Mouse (Mus musculus) erythroblast, embryonic 14.5 days (primary cell): Measurements from ENCODE around the gene Alox5. TPM values are rescaled to one million over a fixed set of nuclear protein-coding genes. Genes with fewer than 3 reads are reported as not detected.

Experiments used
- H3K27me3 ChIP-seq: 2 replicates; pipeline ENCODE4 v1.6.1; 2012; ENCODE audit warnings: inconsistent platforms; ENCODE audit not compliant: control insufficient read depth
- H3K36me3 ChIP-seq: 2 replicates; pipeline ENCODE4 v1.6.1; 2012; ENCODE audit warnings: mild to moderate bottlenecking, inconsistent platforms; ENCODE audit not compliant: control insufficient read depth
- H3K4me1 ChIP-seq: 2 replicates; pipeline ENCODE4 v1.6.1; 2012; ENCODE audit warnings: inconsistent platforms; ENCODE audit not compliant: control insufficient read depth
- H3K4me3 ChIP-seq: replicated peaks from 2 replicates; pipeline ENCODE3; 2012; ENCODE audit warnings: moderate library complexity, mild to moderate bottlenecking, inconsistent platforms
- H3K9me3 ChIP-seq: 2 replicates; pipeline ENCODE4 v1.6.1; 2012; ENCODE audit warnings: low read length, inconsistent platforms, mixed read lengths; ENCODE audit not compliant: control insufficient read depth
- GATA1 ChIP-seq: IDR thresholded peaks from 2 replicates; pipeline ENCODE4 v1.6.1; 2012; ENCODE audit warnings: low read length, inconsistent platforms, mixed read lengths
- TAL1 ChIP-seq: IDR thresholded peaks from 3 replicates; pipeline ENCODE4 v1.6.1; 2012; ENCODE audit warnings: low read length, inconsistent platforms, mixed read lengths
- polyA plus RNA-seq: library from polyadenylated mRNA; stranded (reverse); fragments of >175 nt; gene quantifications from 2 replicates; pipeline ENCODE4 v1.2.3, GENCODE M21; 2012

Alox5 gene
- polyA plus RNA-seq, 1 experiment: 0.08 TPM

DNA sequence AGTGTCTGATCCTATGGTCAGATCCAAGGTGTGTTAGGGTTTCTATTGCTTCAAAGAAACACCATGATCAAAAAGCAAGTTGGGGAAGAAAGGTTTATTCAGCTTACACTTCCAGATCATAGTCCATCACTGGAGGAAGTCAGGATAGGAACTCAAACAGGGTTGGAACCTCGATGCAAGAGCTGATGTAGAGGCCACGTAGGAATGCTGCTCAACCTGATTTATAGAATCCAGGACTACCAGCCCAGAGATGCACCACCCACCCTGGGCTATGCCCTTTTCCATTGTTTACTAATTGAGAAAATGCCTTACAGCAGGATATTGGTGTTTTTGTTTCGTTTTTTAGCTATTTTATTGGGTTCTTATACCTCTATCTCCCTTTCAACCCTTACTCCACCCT lies 99.5 kb downstream of the Alox5 start:
- Histone ChIP-seq H3K27me3 (no peaks in the 10 kb centered on the region), H3K9me3 (no peaks in the 10 kb centered on the region), H3K36me3 (peaks cover 98% of the 10 kb centered on the region), H3K4me1 (peaks cover 60% of the 10 kb centered on the region), H3K4me3 (no peak overlapping the region)
- no peak for TF ChIP-seq GATA1
- no peak for TF ChIP-seq TAL1

Other genes starting within 250 kb of the Alox5 start
- 0.05 and 0.08 TPM in 2 replicates for gene Zfand4, start 197.0 kb downstream of the Alox5 start, polyA plus RNA-seq
- gene March8, start 123.2 kb downstream of the Alox5 start, polyA plus RNA-seq: 4.5 and 5.5 TPM in 2 replicates
- gene Olfr211, start 27.9 kb upstream of the Alox5 start, polyA plus RNA-seq: not detected in 2 replicates
- gene Olfr212, start 45.3 kb upstream of the Alox5 start, polyA plus RNA-seq: not detected in 2 replicates
- gene Olfr213, start 77.3 kb upstream of the Alox5 start, polyA plus RNA-seq: not detected in 2 replicates
- gene Gm5580, start 90.0 kb upstream of the Alox5 start, polyA plus RNA-seq: not detected in 2 replicates
- not detected in 2 replicates for gene Olfr214, start 93.1 kb upstream of the Alox5 start, polyA plus RNA-seq
- not detected in 2 replicates for gene Olfr215, start 123.0 kb upstream of the Alox5 start, polyA plus RNA-seq
- 0.02 and 0.04 TPM in 2 replicates for gene Zfp422, start 167.8 kb upstream of the Alox5 start, polyA plus RNA-seq
- gene Depp1, start 189.4 kb upstream of the Alox5 start, polyA plus RNA-seq: 0.03 and 0.11 TPM in 2 replicates
- 0.02 and 0.07 TPM in 2 replicates for gene Rassf4, start 212.8 kb upstream of the Alox5 start, polyA plus RNA-seq